Mouse (Mus musculus) lung, embryonic 15.5 days (tissue): Measurements from ENCODE around the gene Wnt2b. TPM values are rescaled to one million over a fixed set of nuclear protein-coding genes. Genes with fewer than 3 reads are reported as not detected.

ENCODE experiments used
- ATAC-seq: fragments of 200-750 bp; cut with Nextera tagmentation; 2 replicates; pipeline ENCODE4 v1.8.0; 2017; ENCODE audit warnings: moderate number of reproducible peaks, borderline replicate concordance; ENCODE audit not compliant: low FRiP score, low TSS enrichment; ENCODE audit errors: extremely low read depth
- H3K27ac ChIP-seq: fragments of 300-500 bp; sonication (generic); 2 replicates; pipeline ENCODE4 v1.5.1; 2015; ENCODE audit warnings: moderate library complexity, mild to moderate bottlenecking, inconsistent platforms
- H3K27me3 ChIP-seq: fragments of 300-500 bp; sonication (generic); 2 replicates; pipeline ENCODE4 v1.6.1; 2015; ENCODE audit warnings: inconsistent platforms
- H3K36me3 ChIP-seq: fragments of 300-500 bp; sonication (generic); 2 replicates; pipeline ENCODE4 v1.6.1; 2015; ENCODE audit warnings: inconsistent platforms
- H3K4me1 ChIP-seq: fragments of 300-500 bp; sonication (generic); 2 replicates; pipeline ENCODE4 v1.6.1; 2015; ENCODE audit warnings: inconsistent platforms
- H3K4me2 ChIP-seq: fragments of 300-500 bp; sonication (generic); 2 replicates; pipeline ENCODE4 v1.6.1; 2015; ENCODE audit warnings: inconsistent platforms, mild to moderate bottlenecking, moderate library complexity
- H3K4me3 ChIP-seq: fragments of 300-500 bp; sonication (generic); 2 replicates; pipeline ENCODE4 v1.5.1; 2015; ENCODE audit warnings: mild to moderate bottlenecking, inconsistent platforms
- H3K9ac ChIP-seq: fragments of 300-500 bp; sonication (generic); 2 replicates; pipeline ENCODE4 v1.6.1; 2015; ENCODE audit warnings: inconsistent platforms
- H3K9me3 ChIP-seq: fragments of 300-500 bp; sonication (generic); 2 replicates; pipeline ENCODE4 v1.6.1; 2016; ENCODE audit warnings: inconsistent platforms
- WGBS: fragments of 180-500 bp; shearing (Covaris S2); methylation state at CpG from one replicate; pipeline ENCODE4 v1.1.7; 2015; 5-methylcytosine and 5-hydroxymethylcytosine counted together
- polyA plus RNA-seq: library from polyadenylated mRNA; unstranded; fragments of >200 nt; fragmentation: Nextera tagmentation; extraction: Ambion mirVana; gene quantifications from 2 replicates; pipeline ENCODE4 v1.2.1, GENCODE M21; 2015

The Wnt2b gene
- polyA plus RNA-seq, result 2.0 and 2.4 TPM in 2 replicates

- peaks cover 51% of the 10 kb centered on the region for H3K27me3 ChIP-seq
- H3K4me3 ChIP-seq, result peak within 1 kb of the TSS; percentile 56
- no peaks in the 10 kb centered on the region for H3K9me3 ChIP-seq
- no peaks in the 10 kb centered on the region for H3K36me3 ChIP-seq
- H3K4me1 ChIP-seq, result peaks cover 63% of the 10 kb centered on the region
- peak within 1 kb of the TSS; percentile 42; the same call in 1 of the 2 replicates for H3K9ac ChIP-seq
- H3K4me2 ChIP-seq, result peak within 1 kb of the TSS; percentile 78
- 1% methylated on average over 67 of the region's 87 CpGs for WGBS
- peak; percentile 32; the same call in 1 of the 2 replicates for ATAC-seq
- H3K27ac ChIP-seq, result peak within 1 kb of the TSS; percentile 69
These were observed at the start of gene Wnt2b for GRCm38 (mm10) chr3:104961066-104962059. Gene Wnt2b, minus strand, starts transcription at chr3:104961921.

- WGBS, result 88% methylated on average over 11 of the region's 11 CpGs
- H3K9ac ChIP-seq, result no peak overlapping the region
- H3K36me3 ChIP-seq, result peaks cover 42% of the 10 kb centered on the region
- H3K4me1 ChIP-seq, result peaks cover 23% of the 10 kb centered on the region
- no peak overlapping the region for H3K4me2 ChIP-seq
- H3K27me3 ChIP-seq, result no peaks in the 10 kb centered on the region
- no peak overlapping the region for H3K4me3 ChIP-seq
- no peaks in the 10 kb centered on the region for H3K9me3 ChIP-seq
- H3K27ac ChIP-seq, result no peak overlapping the region
- ATAC-seq, result no peak
These were observed 49.1 kb upstream of the Wnt2b start for GRCm38 (mm10) chr3:105010681-105011339.

- H3K9ac ChIP-seq, result no peak overlapping the region
- peaks cover 33% of the 10 kb centered on the region for H3K4me1 ChIP-seq
- peak; percentile 40; the same call in 1 of the 2 replicates for ATAC-seq
- H3K9me3 ChIP-seq, result no peaks in the 10 kb centered on the region
- 51% methylated on average over 9 of the region's 9 CpGs for WGBS
- H3K27ac ChIP-seq, result peak overlapping the region; percentile 22
- no peak overlapping the region for H3K4me2 ChIP-seq
- H3K36me3 ChIP-seq, result peaks cover 68% of the 10 kb centered on the region
- no peaks in the 10 kb centered on the region for H3K27me3 ChIP-seq
- no peak overlapping the region for H3K4me3 ChIP-seq
These were observed 46.3 kb upstream of the Wnt2b start for GRCm38 (mm10) chr3:105008070-105008469.

- Histone ChIP-seq H3K9me3 (no peaks in the 10 kb centered on the region), H3K9ac (no peak overlapping the region), H3K4me2 (no peak overlapping the region), H3K4me3 (no peak overlapping the region), H3K36me3 (peaks cover 74% of the 10 kb centered on the region), H3K4me1 (peaks cover 38% of the 10 kb centered on the region), H3K27ac (no peak overlapping the region), H3K27me3 (no peaks in the 10 kb centered on the region)
- no peak for ATAC-seq
- 91% methylated on average over 6 of the region's 6 CpGs for WGBS
These were observed 44.4 kb upstream of the Wnt2b start for GRCm38 (mm10) chr3:105006101-105006500.

GRCm38 (mm10) chr3:105005561-105006065 lies 43.9 kb upstream of the Wnt2b start:
- H3K36me3 ChIP-seq, result peaks cover 69% of the 10 kb centered on the region
- 79% methylated on average over 20 of the region's 20 CpGs for WGBS

GRCm38 (mm10) chr3:105005011-105005410 lies 43.3 kb upstream of the Wnt2b start:
- ATAC-seq, result no peak
- 83% methylated on average over 10 of the region's 10 CpGs for WGBS
- peaks cover 63% of the 10 kb centered on the region for H3K36me3 ChIP-seq
- H3K4me1 ChIP-seq, result peaks cover 45% of the 10 kb centered on the region
- H3K27ac ChIP-seq, result peak overlapping the region; percentile 67; the same call in 1 of the 2 replicates
- H3K9ac ChIP-seq, result no peak overlapping the region
- H3K4me2 ChIP-seq, result no peak overlapping the region
- H3K9me3 ChIP-seq, result no peaks in the 10 kb centered on the region
- H3K4me3 ChIP-seq, result no peak overlapping the region
- H3K27me3 ChIP-seq, result no peaks in the 10 kb centered on the region

More at GRCm38 (mm10) chr3:105005561-105006065, 43.9 kb upstream of the Wnt2b start:
- Histone ChIP-seq H3K4me1 (peaks cover 43% of the 10 kb centered on the region), H3K9me3 (no peaks in the 10 kb centered on the region), H3K9ac (no peak overlapping the region), H3K27ac (no peak overlapping the region), H3K27me3 (no peaks in the 10 kb centered on the region), H3K4me2 (no peak overlapping the region), H3K4me3 (no peak overlapping the region)
- no peak for ATAC-seq

GRCm38 (mm10) chr3:105003960-105004463 lies 42.3 kb upstream of the Wnt2b start:
- Histone ChIP-seq H3K36me3 (peaks cover 54% of the 10 kb centered on the region), H3K27me3 (no peaks in the 10 kb centered on the region), H3K27ac (peak overlapping the region; percentile 67), H3K9ac (no peak overlapping the region), H3K4me3 (no peak overlapping the region), H3K9me3 (no peaks in the 10 kb centered on the region), H3K4me1 (peaks cover 46% of the 10 kb centered on the region), H3K4me2 (no peak overlapping the region)
- WGBS, result 60% methylated on average over 14 of the region's 14 CpGs
- no peak for ATAC-seq

- H3K9me3 ChIP-seq, result no peaks in the 10 kb centered on the region
- no peak for ATAC-seq
- H3K4me1 ChIP-seq, result peaks cover 62% of the 10 kb centered on the region
- WGBS, result 22% methylated on average over 6 of the region's 6 CpGs
- no peaks in the 10 kb centered on the region for H3K27me3 ChIP-seq
- H3K4me3 ChIP-seq, result no peak overlapping the region
- H3K9ac ChIP-seq, result no peak overlapping the region
- H3K27ac ChIP-seq, result peak overlapping the region; percentile 56
- peaks cover 38% of the 10 kb centered on the region for H3K36me3 ChIP-seq
- no peak overlapping the region for H3K4me2 ChIP-seq
These were observed 39.7 kb upstream of the Wnt2b start for GRCm38 (mm10) chr3:105001374-105001773.

- Histone ChIP-seq H3K9me3 (no peaks in the 10 kb centered on the region), H3K27ac (peak overlapping the region; percentile 56), H3K4me2 (no peak overlapping the region), H3K4me3 (no peak overlapping the region), H3K27me3 (no peaks in the 10 kb centered on the region), H3K36me3 (peaks cover 31% of the 10 kb centered on the region), H3K4me1 (peaks cover 66% of the 10 kb centered on the region), H3K9ac (no peak overlapping the region)
- no peak; the same call in 1 of the 2 replicates for ATAC-seq
- WGBS, result 16% methylated on average over 8 of the region's 8 CpGs
These were observed 38.8 kb upstream of the Wnt2b start for GRCm38 (mm10) chr3:105000561-105000960.

GRCm38 (mm10) chr3:104997563-104997962 lies 35.8 kb upstream of the Wnt2b start:
- H3K9me3 ChIP-seq, result no peaks in the 10 kb centered on the region
- H3K27ac ChIP-seq, result peak overlapping the region; percentile 54
- no peaks in the 10 kb centered on the region for H3K27me3 ChIP-seq
- 0 out of 2 replicates have a peak, but pooled peaks cover 2% of the 10 kb centered on the region for H3K36me3 ChIP-seq
- WGBS, result 19% methylated on average over 6 of the region's 6 CpGs
- no peak for ATAC-seq
- no peak overlapping the region for H3K9ac ChIP-seq
- H3K4me3 ChIP-seq, result no peak overlapping the region
- peaks cover 68% of the 10 kb centered on the region for H3K4me1 ChIP-seq
- peak overlapping the region; percentile 15; the same call in 1 of the 2 replicates for H3K4me2 ChIP-seq

GRCm38 (mm10) chr3:104995707-104996106 lies 34.0 kb upstream of the Wnt2b start:
- ATAC-seq, result no peak
- Histone ChIP-seq H3K4me1 (peaks cover 59% of the 10 kb centered on the region), H3K4me2 (no peak overlapping the region), H3K27me3 (no peaks in the 10 kb centered on the region), H3K27ac (no peak overlapping the region), H3K9me3 (no peaks in the 10 kb centered on the region), H3K36me3 (no peaks in the 10 kb centered on the region), H3K4me3 (no peak overlapping the region), H3K9ac (no peak overlapping the region)
- 72% methylated on average over 7 of the region's 7 CpGs for WGBS
